12 mouse cellular contexts compared by ENCODE assay signal in genomic region chr4:152298836-152299235, GRCm38 (mm10). TPM values are rescaled to one million over a fixed set of nuclear protein-coding genes. Genes with fewer than 3 reads are reported as not detected.
DNase-seq lines count a peak whose midpoint lies in the region; ATAC-seq and TF ChIP-seq lines count a peak whose summit lies in the region.
"Had no signal": no experiment of that assay in that cellular context is flagged by ENCODE, and none has a peak within 500 bp of the region (broad histone marks: within the 10 kb centered on the region; RNA-seq: fewer than 3 reads in every experiment).

No protein-coding gene starts in this region.

- peaks cover 9% of the 10 kb centered on the region for H3K27me3 ChIP-seq in kidney, embryonic 15.5 days
- peaks cover 26% of the 10 kb centered on the region for H3K27me3 ChIP-seq in midbrain, embryonic 13.5 days
- H3K27me3 ChIP-seq: Patski had no signal

- H3K4me1 ChIP-seq in kidney, embryonic 15.5 days: peaks cover 62% of the 10 kb centered on the region
- peaks cover 8% of the 10 kb centered on the region for H3K4me1 ChIP-seq in brown adipose tissue, adult 24 weeks (ENCODE audit: control insufficient read depth, insufficient read depth, insufficient read length, low read length)
- 0 out of 2 replicates have a peak, but pooled peaks cover 3% of the 10 kb centered on the region for H3K4me1 ChIP-seq in embryonic fibroblast, embryonic 13.5 days (ENCODE audit: control insufficient read depth, insufficient read depth, low read length)
- peaks cover 27% of the 10 kb centered on the region for H3K4me1 ChIP-seq in midbrain, embryonic 13.5 days (replicated peaks)

- TF ChIP-seq POLR2A in embryonic fibroblast, embryonic 13.5 days (IDR thresholded peaks at IDR 0.05; ENCODE audit: low read depth, low read length): no peak

- no peak for DNase-seq in kidney, adult 18-20 months
- no peak for DNase-seq in spleen, postnatal 36 days (ENCODE audit: low spot score in 2 of 2)
- no peak for DNase-seq in left cerebral cortex, adult 2 months (ENCODE audit: extremely low spot score in 1 of 2, low spot score in 2 of 2)
- DNase-seq: gastrocnemius, postnatal 10 days; kidney, adult 9 months; left cerebral cortex, postnatal 4 days had no signal

- H3K27ac ChIP-seq in kidney, embryonic 15.5 days: no peak overlapping the region
- H3K27ac ChIP-seq in brown adipose tissue, adult 24 weeks (replicated peaks; ENCODE audit: low read depth, low read length): no peak overlapping the region
- no peak overlapping the region for H3K27ac ChIP-seq in embryonic fibroblast, embryonic 13.5 days (ENCODE audit: insufficient read depth, low read length)
- no peak overlapping the region for H3K27ac ChIP-seq in midbrain, embryonic 13.5 days
- no peak overlapping the region for H3K27ac ChIP-seq in left cerebral cortex, adult 2 months

- intact Hi-C loops in left cerebral cortex, adult 2 months (cut with DNase I): no loop called here

- no peaks in the 10 kb centered on the region for H3K9me3 ChIP-seq in kidney, embryonic 15.5 days (replicated peaks)
- H3K9me3 ChIP-seq in midbrain, embryonic 13.5 days: no peaks in the 10 kb centered on the region

- ATAC-seq in kidney, embryonic 15.5 days (replicated peaks; ENCODE audit: low FRiP score): no peak
- ATAC-seq in midbrain, embryonic 13.5 days: no peak
- ATAC-seq: Patski had no signal

- peak overlapping the region; percentile 95; the same call in 1 of the 2 replicates for H3K4me3 ChIP-seq in kidney, embryonic 15.5 days (replicated peaks)
- peak overlapping the region; percentile 86; the same call in 1 of the 2 replicates for H3K4me3 ChIP-seq in brown adipose tissue, adult 24 weeks (ENCODE audit: insufficient read depth, low read depth, low read length)
- H3K4me3 ChIP-seq in embryonic fibroblast, embryonic 13.5 days (ENCODE audit: insufficient read depth, low read length): 0 out of 2 replicates have a peak overlapping the region, but pooled peaks have one; percentile 52
- H3K4me3 ChIP-seq in midbrain, embryonic 13.5 days (replicated peaks): peak overlapping the region; percentile 78; the same call in 1 of the 2 replicates
- no peak overlapping the region for H3K4me3 ChIP-seq in left cerebral cortex, adult 2 months

- 85% methylated on average over 14 of the region's 14 CpGs for WGBS in kidney, embryonic 15.5 days
- WGBS in midbrain, embryonic 13.5 days: 80% methylated on average over 14 of the region's 14 CpGs

- H3K4me2 ChIP-seq in kidney, embryonic 15.5 days: peak overlapping the region; percentile 93
- peak overlapping the region; percentile 96; the same call in 1 of the 2 replicates for H3K4me2 ChIP-seq in midbrain, embryonic 13.5 days (replicated peaks)

- peaks cover 44% of the 10 kb centered on the region for H3K36me3 ChIP-seq in kidney, embryonic 15.5 days
- peaks cover 43% of the 10 kb centered on the region for H3K36me3 ChIP-seq in midbrain, embryonic 13.5 days

- peak overlapping the region; percentile 31 for H3K9ac ChIP-seq in kidney, embryonic 15.5 days
- peak overlapping the region; percentile 93; the same call in 1 of the 2 replicates for H3K9ac ChIP-seq in midbrain, embryonic 13.5 days (replicated peaks)

- TF ChIP-seq CTCF in embryonic fibroblast, embryonic 13.5 days (IDR thresholded peaks at IDR 0.05; ENCODE audit: borderline replicate concordance, insufficient read depth, low read length): no peak
- TF ChIP-seq CTCF in left cerebral cortex, adult 2 months (IDR thresholded peaks at IDR 0.05): no peak

RNA-seq across cellular contexts. Expression of gene Icmt, which starts 1.8 kb away (rescaled TPM):
- polyA plus RNA-seq in kidney, embryonic 15.5 days (2015; fragmentation: Nextera tagmentation; extraction: Ambion mirVana): 22.3 and 28.7 TPM in 2 replicates
- polyA plus RNA-seq in brown adipose tissue, adult 24 weeks (2012; ENCODE audit: insufficient read depth, insufficient read length, missing spikeins): 17.5 and 20.7 TPM in 2 replicates
- polyA plus RNA-seq in embryonic fibroblast, embryonic 13.5 days (2011; ENCODE audit: insufficient read length, low read depth, missing spikeins): 34.2 and 42.7 TPM in 2 replicates
- 18.1 and 19.0 TPM in 2 replicates for polyA plus RNA-seq in midbrain, embryonic 13.5 days (2015; fragmentation: Nextera tagmentation; extraction: Ambion mirVana)
- 10 to 100 TPM; 49.8 to 54.3 TPM for total RNA-seq in left cerebral cortex, adult 2 months (2021)

RNA-seq across cellular contexts. Expression of gene Hes3, which starts 7.4 kb away (rescaled TPM):
- not detected in 2 replicates for polyA plus RNA-seq in kidney, embryonic 15.5 days (2015; fragmentation: Nextera tagmentation; extraction: Ambion mirVana)
- not detected in 2 replicates for polyA plus RNA-seq in brown adipose tissue, adult 24 weeks (2012; ENCODE audit: insufficient read depth, insufficient read length, missing spikeins)
- not detected in 2 replicates for polyA plus RNA-seq in embryonic fibroblast, embryonic 13.5 days (2011; ENCODE audit: insufficient read length, low read depth, missing spikeins)
- 1.4 and 2.5 TPM in 2 replicates for polyA plus RNA-seq in midbrain, embryonic 13.5 days (2015; fragmentation: Nextera tagmentation; extraction: Ambion mirVana)
- under 1 TPM; 0.30 to 0.32 TPM for total RNA-seq in left cerebral cortex, adult 2 months (2021)
- total RNA-seq: adrenal gland, postnatal 4 days; gastrocnemius, postnatal 10 days had no signal

RNA-seq across cellular contexts. Expression of gene Rnf207, which starts 20.0 kb away (rescaled TPM):
- 1.5 and 2.1 TPM in 2 replicates for polyA plus RNA-seq in kidney, embryonic 15.5 days (2015; fragmentation: Nextera tagmentation; extraction: Ambion mirVana)
- not detected in 2 replicates for polyA plus RNA-seq in brown adipose tissue, adult 24 weeks (2012; ENCODE audit: insufficient read depth, insufficient read length, missing spikeins)
- polyA plus RNA-seq in embryonic fibroblast, embryonic 13.5 days (2011; ENCODE audit: insufficient read length, low read depth, missing spikeins): 0.81 and 1.5 TPM in 2 replicates
- polyA plus RNA-seq in midbrain, embryonic 13.5 days (2015; fragmentation: Nextera tagmentation; extraction: Ambion mirVana): 4.7 TPM in 2 replicates
- 10 to 100 TPM; 17.0 to 18.6 TPM for total RNA-seq in left cerebral cortex, adult 2 months (2021)

RNA-seq across cellular contexts. Expression of gene Gpr153, which starts 24.8 kb away (rescaled TPM):
- polyA plus RNA-seq in kidney, embryonic 15.5 days (2015; fragmentation: Nextera tagmentation; extraction: Ambion mirVana): 6.2 and 7.8 TPM in 2 replicates
- 4.3 and 6.0 TPM in 2 replicates for polyA plus RNA-seq in brown adipose tissue, adult 24 weeks (2012; ENCODE audit: insufficient read depth, insufficient read length, missing spikeins)
- 58.7 and 79.1 TPM in 2 replicates for polyA plus RNA-seq in embryonic fibroblast, embryonic 13.5 days (2011; ENCODE audit: insufficient read length, low read depth, missing spikeins)
- polyA plus RNA-seq in midbrain, embryonic 13.5 days (2015; fragmentation: Nextera tagmentation; extraction: Ambion mirVana): 6.0 and 8.1 TPM in 2 replicates
- total RNA-seq in left cerebral cortex, adult 2 months (2021): 10 to 100 TPM; 29.6 to 35.9 TPM

RNA-seq across cellular contexts. Expression of gene Rpl22, which starts 26.7 kb away (rescaled TPM):
- 387 and 455 TPM in 2 replicates for polyA plus RNA-seq in kidney, embryonic 15.5 days (2015; fragmentation: Nextera tagmentation; extraction: Ambion mirVana)
- 638 and 747 TPM in 2 replicates for polyA plus RNA-seq in brown adipose tissue, adult 24 weeks (2012; ENCODE audit: insufficient read depth, insufficient read length, missing spikeins)
- polyA plus RNA-seq in embryonic fibroblast, embryonic 13.5 days (2011; ENCODE audit: insufficient read length, low read depth, missing spikeins): 1,143 and 1,246 TPM in 2 replicates
- polyA plus RNA-seq in midbrain, embryonic 13.5 days (2015; fragmentation: Nextera tagmentation; extraction: Ambion mirVana): 213 and 217 TPM in 2 replicates
- total RNA-seq in left cerebral cortex, adult 2 months (2021): 100 to 1,000 TPM; 171 to 172 TPM
